Mouse (Mus musculus): ENCODE results near the gene S100a3. TPM values are rescaled to one million over a fixed set of nuclear protein-coding genes. Genes with fewer than 3 reads are reported as not detected.

Gene S100a3
- polyA plus RNA-seq, 1 experiment from 2014 or later = 1.1 TPM

DNA sequence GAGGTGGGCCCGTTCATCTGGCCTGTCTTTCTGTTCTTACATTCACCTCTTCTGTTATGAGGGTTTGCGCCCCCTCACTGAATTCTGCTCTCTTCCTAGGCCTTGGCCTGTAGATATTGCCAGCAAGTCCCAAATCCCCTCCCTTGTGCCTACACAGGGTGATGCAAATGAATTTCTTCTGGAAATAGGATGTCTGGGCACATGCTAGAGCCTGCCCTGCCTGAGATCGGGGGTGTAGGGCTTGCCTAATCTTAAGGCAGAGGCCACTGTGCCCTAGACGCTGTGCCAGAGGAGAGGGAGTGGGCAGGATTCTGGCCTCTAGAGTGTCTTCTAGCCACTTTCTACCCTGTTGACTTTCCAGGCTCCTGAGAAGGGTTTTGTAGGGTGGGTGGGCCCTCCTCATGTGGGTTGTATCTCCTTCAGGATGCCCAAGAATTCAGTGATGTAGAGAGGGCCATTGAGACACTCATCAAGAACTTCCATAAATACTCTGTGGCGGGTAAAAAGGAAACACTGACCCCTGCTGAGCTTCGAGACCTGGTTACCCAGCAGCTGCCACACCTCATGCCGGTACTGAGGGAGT, 33.0 kb upstream of the S100a3 start:
- no peaks in the 10 kb centered on the region for H3K27me3 ChIP-seq (replicated peaks; ENCODE audit: insufficient read depth, low read length)
- DNase-seq (ENCODE audit: low spot score) = no peak
- no peaks in the 10 kb centered on the region; the same call in 1 of the 2 replicates for H3K4me1 ChIP-seq (ENCODE audit: insufficient read depth, low read depth, low read length)
- TF ChIP-seq CTCF (IDR thresholded peaks at IDR 0.05) (no peak), EP300 (IDR thresholded peaks at IDR 0.05) (peak; percentile 52; the same call in 1 of the 2 replicates)
- H3K9me3 ChIP-seq (ENCODE audit: low read length) = no peaks in the 10 kb centered on the region
- ATAC-seq = peak; percentile 42
- H3K4me3 ChIP-seq (ENCODE audit: low read depth, low read length) = no peak overlapping the region
- H3K4me2 ChIP-seq (replicated peaks; ENCODE audit: low read depth, low read length) = peak overlapping the region; percentile 15
- no peaks in the 10 kb centered on the region for H3K36me3 ChIP-seq (ENCODE audit: insufficient read depth, low read length)
- no peak overlapping the region for H3K9ac ChIP-seq (replicated peaks; ENCODE audit: low read depth)
- 62% methylated on average over 7 of the region's 7 CpGs for WGBS
- peak overlapping the region; percentile 54; the same call in 1 of the 2 replicates for H3K27ac ChIP-seq (ENCODE audit: low read length)

DNA sequence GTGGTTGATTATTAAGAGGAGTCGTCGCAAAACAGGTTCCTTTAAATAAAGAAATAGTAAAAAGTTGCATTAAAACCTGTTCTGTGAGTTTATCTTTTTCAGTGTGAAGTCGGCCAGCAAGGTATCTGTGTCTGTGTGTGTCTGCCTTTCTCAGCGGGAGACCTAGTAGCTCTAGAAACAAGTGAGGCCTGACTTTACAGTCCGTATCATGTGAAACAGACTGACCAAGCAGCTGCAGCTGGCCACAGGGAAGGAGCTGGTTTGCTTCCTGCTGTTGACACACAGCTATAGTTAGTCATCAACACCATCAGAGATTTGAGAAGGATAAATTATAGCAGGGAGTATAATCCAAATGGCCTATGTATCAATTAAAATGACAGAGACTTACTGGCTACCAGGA, 28.7 kb upstream of the S100a3 start:
- Histone ChIP-seq H3K27ac (ENCODE audit: low read length) (no peak overlapping the region), H3K4me1 (ENCODE audit: insufficient read depth, low read depth, low read length) (no peaks in the 10 kb centered on the region), H3K4me2 (replicated peaks; ENCODE audit: low read depth, low read length) (no peak overlapping the region), H3K9ac (replicated peaks; ENCODE audit: low read depth) (no peak overlapping the region), H3K9me3 (ENCODE audit: low read length) (no peaks in the 10 kb centered on the region), H3K27me3 (replicated peaks; ENCODE audit: insufficient read depth, low read length) (no peaks in the 10 kb centered on the region), H3K4me3 (ENCODE audit: low read depth, low read length) (no peak overlapping the region), H3K36me3 (ENCODE audit: insufficient read depth, low read length) (no peaks in the 10 kb centered on the region)
- DNase-seq (ENCODE audit: low spot score) (no peak), ATAC-seq (no peak)
- WGBS = 51% methylated on average over 5 of the region's 5 CpGs
- TF ChIP-seq CTCF (IDR thresholded peaks at IDR 0.05) (no peak), EP300 (IDR thresholded peaks at IDR 0.05) (no peak)

DNA sequence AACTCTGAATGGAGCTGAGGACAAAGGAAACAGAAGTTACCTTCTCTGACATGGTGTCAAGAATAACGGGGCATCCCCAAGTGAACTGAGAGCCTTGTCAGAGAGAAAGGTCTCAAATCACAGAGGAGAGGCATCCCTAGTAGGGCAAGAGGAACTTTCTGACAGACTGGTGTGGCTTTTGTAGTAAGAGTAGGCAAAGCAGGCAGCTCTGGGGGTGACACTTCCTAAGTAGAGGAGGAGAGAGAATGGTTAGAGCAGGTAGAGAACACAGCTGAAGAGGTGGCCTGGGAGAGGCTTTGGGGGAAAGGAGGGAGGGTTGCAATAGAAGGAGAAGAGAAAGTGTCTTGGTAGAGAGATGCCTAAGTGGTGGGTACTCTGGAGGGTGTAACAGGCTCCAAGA, 24.9 kb upstream of the S100a3 start:
- Histone ChIP-seq H3K27ac (ENCODE audit: low read length) (no peak overlapping the region), H3K9me3 (ENCODE audit: low read length) (no peaks in the 10 kb centered on the region), H3K27me3 (replicated peaks; ENCODE audit: insufficient read depth, low read length) (no peaks in the 10 kb centered on the region), H3K9ac (replicated peaks; ENCODE audit: low read depth) (no peak overlapping the region), H3K4me3 (ENCODE audit: low read depth, low read length) (no peak overlapping the region), H3K4me1 (ENCODE audit: insufficient read depth, low read depth, low read length) (no peaks in the 10 kb centered on the region; the same call in 1 of the 2 replicates), H3K4me2 (replicated peaks; ENCODE audit: low read depth, low read length) (no peak overlapping the region), H3K36me3 (ENCODE audit: insufficient read depth, low read length) (no peaks in the 10 kb centered on the region)
- no peak for TF ChIP-seq EP300 (IDR thresholded peaks at IDR 0.05)
- TF ChIP-seq CTCF (IDR thresholded peaks at IDR 0.05) = no peak
- DNase-seq (ENCODE audit: low spot score) (no peak), ATAC-seq (no peak)
- 67% methylated on average over 1 of the region's 1 CpGs for WGBS

DNA sequence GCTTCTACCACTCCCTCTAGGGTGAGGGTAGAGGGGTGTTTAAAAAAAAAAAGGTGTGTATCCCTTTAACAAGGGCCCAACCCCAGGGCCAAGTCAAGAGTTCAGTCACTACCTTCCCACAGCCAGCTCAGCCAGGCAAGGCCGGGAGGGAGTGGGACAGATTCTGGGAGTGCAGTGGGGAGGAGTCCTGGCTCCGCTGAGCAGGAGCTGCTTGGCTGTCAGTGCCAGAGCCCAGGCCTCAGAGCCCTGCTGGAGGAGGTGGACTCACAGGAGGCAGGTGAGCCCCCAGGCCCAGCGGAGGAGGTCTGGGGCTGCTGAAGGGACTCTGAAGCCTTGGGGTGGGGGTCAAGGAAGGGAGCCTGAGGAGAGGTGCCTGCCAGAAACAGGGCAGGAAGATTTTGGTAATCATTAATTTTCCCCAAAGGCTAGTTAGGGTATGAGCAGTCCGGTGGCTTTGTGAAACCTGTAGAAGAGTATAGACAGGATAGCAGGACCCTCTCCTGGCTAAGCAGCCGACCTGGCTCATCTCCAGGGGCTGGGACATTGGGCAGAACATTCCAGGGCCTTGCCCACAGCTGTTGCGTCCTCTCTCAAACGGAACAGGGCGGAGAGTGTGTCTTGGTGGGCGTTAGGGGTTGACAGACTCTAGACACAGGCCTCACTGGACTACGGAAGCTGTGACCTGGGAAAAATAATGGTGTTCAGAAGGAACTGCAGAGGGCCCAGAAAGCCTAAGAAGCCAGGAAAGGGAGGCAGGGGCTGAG, 23.1 kb upstream of the S100a3 start, which contains the start of gene S100a16:
Gene S100a16 (plus strand): TSS at position 114 of the 764 bp plus-strand sequence.
- TF ChIP-seq EP300 (IDR thresholded peaks at IDR 0.05) (no peak), CTCF (IDR thresholded peaks at IDR 0.05) (no peak)
- peak within 1 kb of the TSS; percentile 46 for H3K9ac ChIP-seq (replicated peaks; ENCODE audit: low read depth)
- peak within 1 kb of the TSS; percentile 48 for H3K4me2 ChIP-seq (replicated peaks; ENCODE audit: low read depth, low read length)
- peak within 1 kb of the TSS; percentile 87 for H3K27ac ChIP-seq (ENCODE audit: low read length)
- DNase-seq (ENCODE audit: low spot score) (peak; percentile 92), ATAC-seq (peak; percentile 87)
- H3K27me3 ChIP-seq (replicated peaks; ENCODE audit: insufficient read depth, low read length) = no peaks in the 10 kb centered on the region
- H3K4me1 ChIP-seq (ENCODE audit: insufficient read depth, low read depth, low read length) = no peaks in the 10 kb centered on the region; the same call in 1 of the 2 replicates
- H3K4me3 ChIP-seq (ENCODE audit: low read depth, low read length) = peak within 1 kb of the TSS; percentile 34
- 21% methylated on average over 10 of the region's 10 CpGs for WGBS
- no peaks in the 10 kb centered on the region for H3K36me3 ChIP-seq (ENCODE audit: insufficient read depth, low read length)
- H3K9me3 ChIP-seq (ENCODE audit: low read length) = no peaks in the 10 kb centered on the region

DNA sequence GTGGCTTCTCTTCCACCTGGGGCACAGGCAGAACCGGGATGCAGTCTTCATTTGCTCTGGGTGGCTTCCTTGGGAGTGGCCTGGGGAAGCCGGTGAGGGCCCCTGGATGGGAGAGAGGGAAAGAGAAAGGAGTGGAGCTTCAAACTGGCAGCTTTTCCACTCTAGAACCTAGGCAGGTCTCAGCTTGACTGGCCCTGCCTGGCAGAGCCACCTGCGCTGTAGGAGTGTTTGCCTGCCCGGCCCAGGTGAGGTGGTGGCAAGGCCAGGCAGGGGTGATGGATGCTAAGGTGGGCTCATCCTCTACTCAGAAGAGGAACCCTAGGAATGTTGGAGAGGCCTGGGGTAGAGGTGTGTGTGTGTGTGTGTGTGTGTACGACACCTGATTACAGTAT, 22.5 kb upstream of the S100a3 start:
- ATAC-seq = no peak
- H3K36me3 ChIP-seq (ENCODE audit: insufficient read depth, low read length) = no peaks in the 10 kb centered on the region

DNA sequence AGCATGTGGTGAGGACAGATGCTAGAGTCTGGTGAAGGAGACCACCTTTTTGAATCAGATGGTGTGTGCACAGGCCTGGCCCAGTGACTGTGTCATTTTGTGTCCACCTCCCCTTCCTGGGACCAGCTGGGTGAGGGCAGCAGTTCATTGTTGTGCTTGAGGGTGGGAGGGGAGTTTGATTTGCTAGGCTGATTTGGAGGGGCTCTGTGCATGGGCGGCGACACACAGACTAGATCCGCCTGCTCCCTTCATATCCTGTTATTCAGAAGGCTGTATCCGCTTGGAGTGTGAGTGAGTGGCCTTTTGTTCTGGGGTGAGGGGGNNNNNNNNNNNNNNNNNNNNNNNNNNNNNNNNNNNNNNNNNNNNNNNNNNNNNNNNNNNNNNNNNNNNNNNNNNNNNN, 19.5 kb upstream of the S100a3 start:
- WGBS = 42% methylated on average over 4 of the region's 4 CpGs
- Histone ChIP-seq H3K36me3 (ENCODE audit: insufficient read depth, low read length) (no peaks in the 10 kb centered on the region), H3K9me3 (ENCODE audit: low read length) (no peaks in the 10 kb centered on the region), H3K9ac (replicated peaks; ENCODE audit: low read depth) (peak overlapping the region; percentile 44; the same call in 1 of the 2 replicates), H3K4me1 (ENCODE audit: insufficient read depth, low read depth, low read length) (no peaks in the 10 kb centered on the region; the same call in 1 of the 2 replicates), H3K4me2 (replicated peaks; ENCODE audit: low read depth, low read length) (peak overlapping the region; percentile 49), H3K27me3 (replicated peaks; ENCODE audit: insufficient read depth, low read length) (no peaks in the 10 kb centered on the region), H3K4me3 (ENCODE audit: low read depth, low read length) (peak overlapping the region; percentile 25; the same call in 1 of the 2 replicates), H3K27ac (ENCODE audit: low read length) (peak overlapping the region; percentile 84)
- TF ChIP-seq EP300 (IDR thresholded peaks at IDR 0.05) (peak; percentile 81), CTCF (IDR thresholded peaks at IDR 0.05) (no peak)
- DNase-seq (ENCODE audit: low spot score) (peak; percentile 78), ATAC-seq (peak; percentile 90)

More for the DNA sequence above, 22.5 kb upstream of the S100a3 start:
- Histone ChIP-seq H3K27ac (ENCODE audit: low read length) (peak overlapping the region; percentile 87), H3K9ac (replicated peaks; ENCODE audit: low read depth) (peak overlapping the region; percentile 46), H3K4me3 (ENCODE audit: low read depth, low read length) (peak overlapping the region; percentile 34), H3K9me3 (ENCODE audit: low read length) (no peaks in the 10 kb centered on the region), H3K4me1 (ENCODE audit: insufficient read depth, low read depth, low read length) (no peaks in the 10 kb centered on the region; the same call in 1 of the 2 replicates), H3K4me2 (replicated peaks; ENCODE audit: low read depth, low read length) (peak overlapping the region; percentile 48), H3K27me3 (replicated peaks; ENCODE audit: insufficient read depth, low read length) (no peaks in the 10 kb centered on the region)
- 55% methylated on average over 5 of the region's 5 CpGs for WGBS
- no peak for DNase-seq (ENCODE audit: low spot score)
- no peak for TF ChIP-seq CTCF (IDR thresholded peaks at IDR 0.05)
- TF ChIP-seq EP300 (IDR thresholded peaks at IDR 0.05) = no peak

Measured in lung, postnatal 0 days (tissue).